Mouse (Mus musculus): ENCODE measurements at regions not wholly inside any gene's neighbourhood (a gene's known extent, or its start where the extent isn't known, plus 50 kb on each side); places are given as distances from the start of the nearest gene placed in this dataset.
A peak's percentile ranks its signal among the peaks of the same experiment; 100 is the strongest.
"Not testable (repeated sequence)": the region's sequence is repeated elsewhere in the genome, so short reads cannot be mapped to it uniquely, and the experiment has no call there.

DNA sequence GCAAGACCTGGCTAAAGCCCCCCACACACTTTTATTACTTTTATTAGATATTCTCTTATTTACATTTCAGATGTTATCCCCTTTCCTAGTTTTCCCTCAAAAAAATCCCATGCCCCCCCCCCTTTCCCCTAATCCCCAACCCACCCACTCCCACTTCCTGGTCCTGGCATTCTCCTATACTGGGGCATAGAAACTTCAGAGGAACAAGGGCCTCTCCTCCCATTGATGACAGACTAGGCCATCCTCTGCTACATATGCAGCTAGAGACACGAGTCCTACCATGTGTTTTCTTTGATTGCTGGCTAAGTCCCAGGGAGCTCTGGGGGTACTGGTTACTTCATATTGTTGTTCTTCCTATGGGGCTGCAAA, 116.8 kb downstream of the Rfpl4b start:
- not testable (repeated sequence) for DNase-seq (ENCODE audit: low read depth)

- peak; percentile 57 for DNase-seq (ENCODE audit: low read depth)
These were observed 117.4 kb downstream of the Rfpl4b start for GRCm38 (mm10) chr10:38703954-38704761.

DNA sequence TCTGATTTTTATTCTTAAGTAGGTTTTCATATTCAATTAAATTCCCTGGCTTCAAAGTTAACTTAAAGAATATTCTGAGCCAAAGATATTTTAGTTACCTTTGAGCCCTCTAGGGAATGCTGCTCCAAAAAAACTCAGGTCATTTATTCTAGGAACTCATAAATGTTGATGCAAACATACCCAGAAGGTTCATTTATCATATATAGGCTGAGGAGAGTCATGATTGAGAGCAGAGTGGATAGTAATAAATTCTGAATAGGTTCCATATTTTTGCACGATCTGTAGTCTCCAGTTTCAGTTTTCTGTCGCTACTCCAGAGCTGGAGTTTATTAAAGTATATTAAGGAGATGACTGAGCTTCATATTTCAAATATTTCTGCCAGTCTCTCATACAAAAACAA, 144.1 kb downstream of the Rfpl4b start:
- DNase-seq (ENCODE audit: low read depth): peak; percentile 6

- DNase-seq (ENCODE audit: low read depth): no peak
These were observed 153.0 kb downstream of the Rfpl4b start for GRCm38 (mm10) chr10:38668610-38669009.

GRCm38 (mm10) chr10:38667841-38668240, 153.7 kb downstream of the Rfpl4b start:
- no peak for DNase-seq (ENCODE audit: low read depth)

GRCm38 (mm10) chr10:38635695-38636094, 185.9 kb downstream of the Rfpl4b start:
- no peak for DNase-seq (ENCODE audit: low read depth)

DNA sequence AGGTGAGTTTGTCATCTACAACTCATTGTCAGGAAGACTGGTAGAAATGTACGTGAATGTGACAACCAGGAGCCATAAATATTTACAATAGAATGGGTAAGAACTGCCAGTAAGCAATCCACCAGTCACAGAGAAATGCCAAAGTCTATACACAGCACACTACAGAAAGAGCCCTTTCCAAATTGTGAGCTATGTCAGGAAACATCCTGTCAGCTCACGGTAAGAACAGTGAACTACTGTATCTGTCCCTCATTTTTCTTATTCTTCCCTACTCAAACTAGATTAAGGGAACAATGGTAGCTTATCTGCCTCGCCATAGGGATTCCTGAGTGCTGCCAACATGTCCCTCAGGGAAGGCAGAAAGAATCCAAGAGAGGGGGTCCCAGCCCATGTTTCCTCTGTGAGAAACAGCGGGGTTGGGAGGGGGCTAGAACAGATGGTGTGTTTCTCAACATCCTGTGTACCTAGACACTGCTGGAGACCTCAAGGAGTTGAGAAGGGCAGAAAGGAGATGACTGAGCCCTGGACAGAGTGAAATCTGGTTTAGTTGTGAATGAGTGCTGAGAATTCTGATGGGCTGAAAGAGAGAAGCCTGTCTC, 191.6 kb downstream of the Rfpl4b start:
- no peak for DNase-seq (ENCODE audit: low read depth)

DNA sequence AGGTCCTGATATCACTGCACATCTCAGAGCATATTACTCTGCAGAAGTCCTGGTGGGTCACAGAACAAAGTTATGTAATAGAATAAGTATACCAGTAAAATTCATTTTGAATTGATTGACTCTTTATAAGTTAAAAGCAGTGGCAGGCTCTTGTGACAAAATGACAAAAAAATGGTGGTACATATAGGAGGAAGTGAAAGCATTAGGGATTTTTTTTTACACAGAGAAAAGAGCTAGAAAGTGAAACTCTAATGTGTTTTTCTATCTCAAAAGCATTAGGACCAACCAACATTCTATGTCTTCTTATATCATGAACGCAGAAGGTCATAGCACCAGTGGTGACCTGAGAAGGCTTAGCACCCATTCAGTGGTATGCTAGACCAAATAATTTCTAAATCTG, 198.2 kb downstream of the Rfpl4b start:
- no peak for DNase-seq (ENCODE audit: low read depth)

GRCm38 (mm10) chr10:38609606-38610510, 211.7 kb downstream of the Rfpl4b start:
- no peak for DNase-seq (ENCODE audit: low read depth)

DNA sequence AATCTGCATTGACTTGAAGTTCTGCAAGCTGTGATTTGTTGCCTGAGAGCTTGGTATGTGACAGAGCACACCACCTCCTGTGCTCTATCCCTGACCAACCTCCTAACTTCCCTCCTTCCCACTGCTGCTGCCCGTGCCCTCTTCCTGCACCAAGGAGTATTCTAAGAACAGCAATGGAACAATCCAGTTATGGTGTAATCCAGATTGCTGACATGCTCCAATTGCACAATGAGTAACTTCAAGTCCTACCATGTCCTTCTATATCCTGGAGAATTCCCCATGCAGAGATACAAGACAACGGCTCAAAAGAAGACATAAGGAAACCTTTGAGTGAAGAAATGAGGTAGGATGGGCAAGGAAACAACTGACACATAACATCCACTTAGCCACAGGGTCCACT, 235.5 kb downstream of the Rfpl4b start:
- no peak for DNase-seq (ENCODE audit: low read depth)

GRCm38 (mm10) chr10:38575726-38576125, 245.9 kb downstream of the Rfpl4b start:
- no peak for DNase-seq (ENCODE audit: low read depth)

- DNase-seq (ENCODE audit: low read depth): no peak
These were observed 247.9 kb downstream of the Rfpl4b start for GRCm38 (mm10) chr10:38573728-38574127.

- no peak for DNase-seq (ENCODE audit: low read depth)
These were observed 248.4 kb downstream of the Rfpl4b start for GRCm38 (mm10) chr10:38573146-38573545.

GRCm38 (mm10) chr10:38567270-38567669, 254.3 kb downstream of the Rfpl4b start:
- DNase-seq (ENCODE audit: low read depth): no peak

- DNase-seq (ENCODE audit: low read depth): no peak
These were observed 255.2 kb downstream of the Rfpl4b start for GRCm38 (mm10) chr10:38566361-38566760.

DNA sequence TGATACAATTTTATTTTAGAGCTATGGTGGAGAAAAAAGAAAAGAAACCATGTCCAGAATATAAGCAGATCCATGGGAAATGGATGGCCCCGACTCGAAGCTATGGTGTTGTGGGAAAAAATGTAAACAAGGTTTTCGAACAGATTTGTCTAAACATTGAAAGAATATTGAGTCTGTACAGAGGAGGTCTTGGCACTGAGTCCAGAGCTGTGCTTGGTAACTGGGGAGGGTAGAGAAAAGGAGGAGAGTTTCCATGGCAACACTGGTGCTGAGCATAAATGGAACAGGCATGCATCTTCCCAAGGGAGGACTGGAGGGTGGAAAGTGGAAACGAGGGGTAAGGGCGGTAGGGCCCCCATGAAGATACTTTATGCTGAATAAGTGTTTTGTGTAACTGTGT, 266.5 kb downstream of the Rfpl4b start:
- DNase-seq (ENCODE audit: low read depth): peak; percentile 35

DNA sequence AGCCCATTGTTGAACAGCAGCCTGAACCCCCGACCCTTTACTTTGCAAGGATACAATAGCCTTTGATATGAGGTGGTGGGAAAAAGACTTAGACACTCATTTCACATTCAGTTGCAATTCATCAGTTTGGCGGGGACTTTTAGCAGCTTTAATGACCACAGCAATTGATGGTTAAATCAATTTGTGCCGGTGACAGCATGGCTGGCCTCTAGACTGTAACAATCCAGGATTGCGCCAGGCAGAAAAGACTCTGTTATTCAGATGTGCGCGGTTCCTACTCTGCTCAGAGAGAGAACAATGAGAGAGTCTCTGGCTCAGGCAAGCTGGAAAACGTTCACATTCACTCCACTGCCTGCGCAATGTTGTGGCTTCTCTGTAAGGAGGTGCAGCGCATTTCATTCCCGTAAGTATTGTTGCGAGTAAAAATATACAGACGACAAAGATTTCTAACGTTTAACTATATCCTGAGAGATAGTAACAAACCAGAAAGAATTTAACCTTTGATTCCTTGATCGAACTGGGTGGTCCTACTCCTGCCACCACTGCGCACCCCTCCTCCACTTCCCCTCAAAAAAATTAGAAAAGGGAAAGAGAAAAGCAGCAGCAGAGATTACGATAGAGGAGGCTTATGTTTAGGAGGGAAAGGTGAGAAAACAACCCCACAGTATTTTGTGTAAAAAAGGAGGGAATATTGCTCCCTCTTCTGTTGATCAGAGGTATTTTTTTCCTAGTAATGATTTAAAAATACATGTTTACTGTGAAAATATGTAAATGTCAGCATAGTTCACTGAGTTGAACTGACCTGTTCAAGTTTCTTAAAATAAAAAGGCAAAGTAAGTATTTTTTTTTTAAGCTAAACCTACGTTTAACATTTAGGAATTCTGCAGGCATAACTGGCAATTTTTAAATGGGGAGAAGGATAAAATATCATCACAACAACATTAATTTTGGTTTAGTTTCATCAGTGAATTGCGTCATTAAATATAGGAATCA, 267.6 kb downstream of the Rfpl4b start:
- peak; percentile 79 for DNase-seq (ENCODE audit: low read depth)

GRCm38 (mm10) chr10:38553326-38553687, 268.3 kb downstream of the Rfpl4b start:
- DNase-seq (ENCODE audit: low read depth): no peak

GRCm38 (mm10) chr10:38552350-38553076, 269.1 kb downstream of the Rfpl4b start:
- no peak for DNase-seq (ENCODE audit: low read depth)

DNA sequence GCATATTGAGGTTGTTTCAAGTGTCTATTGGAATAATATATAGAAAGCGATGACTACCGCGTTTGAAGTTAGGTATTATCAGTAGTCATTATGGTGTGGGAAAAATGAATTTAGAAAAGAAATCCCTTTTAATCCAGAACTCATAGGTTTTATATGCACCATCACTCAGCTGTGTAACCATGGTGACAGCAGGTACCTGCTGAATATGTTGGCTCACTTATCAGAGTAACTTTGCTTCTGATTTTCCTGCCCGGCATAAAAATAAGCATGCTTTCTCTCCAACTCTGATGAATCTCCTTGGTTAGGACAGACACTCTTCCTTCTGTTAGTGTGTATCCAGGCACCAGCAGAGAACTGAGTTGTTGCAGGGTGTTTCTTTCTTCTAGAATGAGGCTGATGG, 281.5 kb downstream of the Rfpl4b start:
- DNase-seq (ENCODE audit: low read depth): no peak

DNA sequence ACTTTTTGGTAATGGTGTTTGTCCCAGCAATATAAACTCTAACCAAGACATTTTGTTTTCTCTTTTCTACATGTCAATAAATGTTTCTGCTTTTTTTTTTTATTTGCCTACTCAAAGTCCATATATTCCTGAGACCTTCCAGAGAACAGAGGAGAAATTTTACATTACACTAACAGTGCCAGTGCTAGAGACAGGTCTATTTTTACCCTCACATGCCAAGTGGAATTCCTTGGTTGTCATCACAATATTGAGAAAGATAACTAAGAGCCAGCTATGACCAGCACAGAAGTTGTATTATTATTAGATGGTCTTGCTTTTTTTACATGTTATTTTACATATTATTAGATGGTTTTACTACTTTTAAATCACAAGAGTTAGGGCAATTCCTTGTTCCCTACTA, 282.8 kb downstream of the Rfpl4b start:
- DNase-seq (ENCODE audit: low read depth): no peak

Data from NIH3T3 (cell line).